Mouse (Mus musculus): ENCODE data around the gene Mtx2. TPM values are rescaled to one million over a fixed set of nuclear protein-coding genes. Genes with fewer than 3 reads are reported as not detected.

The Mtx2 gene
- polyA plus RNA-seq (2015; fragmentation: Nextera tagmentation; extraction: Ambion mirVana): 152 and 168 TPM in 2 replicates

DNA sequence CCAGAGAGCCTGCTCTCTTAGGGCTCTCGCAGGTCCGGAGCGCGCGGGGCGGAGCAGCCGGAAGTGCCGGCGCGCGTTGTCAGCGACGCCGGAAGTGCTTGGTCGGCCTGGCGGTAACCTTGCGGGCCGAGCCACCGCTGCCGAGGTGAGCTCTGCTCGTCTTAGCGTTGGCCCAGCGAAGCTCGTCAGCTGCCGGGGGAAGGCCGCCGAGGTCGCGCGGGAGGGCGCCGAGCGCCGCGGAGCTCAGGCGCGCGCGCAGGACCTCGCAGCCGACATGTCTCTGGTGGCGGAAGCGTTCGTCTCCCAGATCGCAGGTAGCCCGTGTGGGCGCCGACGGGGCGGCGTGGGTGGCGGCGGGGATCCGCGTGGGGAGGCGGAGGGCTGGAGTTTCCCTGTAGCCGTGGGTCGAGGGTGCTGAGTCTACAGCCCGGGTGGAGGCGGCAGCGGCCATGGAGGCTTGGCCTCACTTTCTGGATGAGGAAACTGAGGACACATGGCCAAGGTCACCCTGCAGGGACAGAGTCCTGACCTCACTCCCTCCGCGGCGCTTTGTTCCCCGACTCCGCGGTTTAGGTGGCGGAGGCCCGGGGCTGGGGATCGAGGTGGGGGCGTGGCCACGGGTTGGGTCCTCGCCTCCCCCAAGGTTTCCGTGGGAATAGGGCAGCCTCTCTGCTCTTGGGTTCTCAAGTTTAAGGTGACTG, at the start of gene Mtx2:
Gene Mtx2 (plus strand): TSS at position 74 of the 701 bp plus-strand sequence.
- H3K9me3 ChIP-seq (replicated peaks; ENCODE audit: low read length): no peaks in the 10 kb centered on the region
- WGBS: under 1% methylated on average over 67 of the region's 74 CpGs
- peak within 1 kb of the TSS; percentile 75 for H3K4me2 ChIP-seq (ENCODE audit: low read length)
- peak; percentile 87 for DNase-seq (ENCODE audit: low spot score)
- H3K27me3 ChIP-seq (ENCODE audit: insufficient read depth, low read length): no peaks in the 10 kb centered on the region
- peak; percentile 92 for ATAC-seq (replicated peaks; ENCODE audit: low FRiP score, low read depth)
- TF ChIP-seq CTCF (IDR thresholded peaks at IDR 0.05; ENCODE audit: low read depth): no peak
- no peaks in the 10 kb centered on the region for H3K4me1 ChIP-seq (replicated peaks; ENCODE audit: insufficient read depth, low read length)
- H3K27ac ChIP-seq: peak within 1 kb of the TSS; percentile 96
- no peaks in the 10 kb centered on the region for H3K36me3 ChIP-seq (ENCODE audit: insufficient read depth, low read length)
- H3K9ac ChIP-seq (ENCODE audit: low read depth, low read length): peak within 1 kb of the TSS; percentile 97
- H3K4me3 ChIP-seq (replicated peaks; ENCODE audit: low read depth, low read length): peak within 1 kb of the TSS; percentile 98

- Histone ChIP-seq H3K9me3 (replicated peaks; ENCODE audit: low read length) (no peaks in the 10 kb centered on the region), H3K36me3 (ENCODE audit: insufficient read depth, low read length) (no peaks in the 10 kb centered on the region), H3K9ac (ENCODE audit: low read depth, low read length) (no peak overlapping the region), H3K4me1 (replicated peaks; ENCODE audit: insufficient read depth, low read length) (no peaks in the 10 kb centered on the region), H3K27ac (no peak overlapping the region), H3K4me3 (replicated peaks; ENCODE audit: low read depth, low read length) (no peak overlapping the region), H3K4me2 (ENCODE audit: low read length) (no peak overlapping the region), H3K27me3 (ENCODE audit: insufficient read depth, low read length) (no peaks in the 10 kb centered on the region)
- ATAC-seq (replicated peaks; ENCODE audit: low FRiP score, low read depth) (no peak), DNase-seq (ENCODE audit: low spot score) (no peak)
- WGBS: 68% methylated on average over 13 of the region's 13 CpGs
- TF ChIP-seq CTCF (IDR thresholded peaks at IDR 0.05; ENCODE audit: low read depth): no peak
Measured at GRCm38 (mm10) chr2:74777536-74778275, 47.9 kb upstream of the Mtx2 start.

GRCm38 (mm10) chr2:74781386-74781785, 44.2 kb upstream of the Mtx2 start:
- no peak for TF ChIP-seq CTCF (IDR thresholded peaks at IDR 0.05; ENCODE audit: low read depth)
- no peak for DNase-seq (ENCODE audit: low spot score)

GRCm38 (mm10) chr2:74795531-74795930, 30.1 kb upstream of the Mtx2 start:
- DNase-seq (ENCODE audit: low spot score): no peak
- H3K9me3 ChIP-seq (replicated peaks; ENCODE audit: low read length): no peaks in the 10 kb centered on the region
- no peaks in the 10 kb centered on the region for H3K36me3 ChIP-seq (ENCODE audit: insufficient read depth, low read length)
- no peak overlapping the region for H3K4me3 ChIP-seq (replicated peaks; ENCODE audit: low read depth, low read length)
- no peak for ATAC-seq (replicated peaks; ENCODE audit: low FRiP score, low read depth)
- 32% methylated on average over 7 of the region's 7 CpGs for WGBS
- no peak overlapping the region for H3K27ac ChIP-seq
- no peak for TF ChIP-seq CTCF (IDR thresholded peaks at IDR 0.05; ENCODE audit: low read depth)
- no peaks in the 10 kb centered on the region for H3K27me3 ChIP-seq (ENCODE audit: insufficient read depth, low read length)
- H3K9ac ChIP-seq (ENCODE audit: low read depth, low read length): no peak overlapping the region
- no peak overlapping the region for H3K4me2 ChIP-seq (ENCODE audit: low read length)
- H3K4me1 ChIP-seq (replicated peaks; ENCODE audit: insufficient read depth, low read length): no peaks in the 10 kb centered on the region

More at GRCm38 (mm10) chr2:74781386-74781785, 44.2 kb upstream of the Mtx2 start:
- no peak for ATAC-seq (replicated peaks; ENCODE audit: low FRiP score, low read depth)
- Histone ChIP-seq H3K27me3 (ENCODE audit: insufficient read depth, low read length) (no peaks in the 10 kb centered on the region), H3K36me3 (ENCODE audit: insufficient read depth, low read length) (no peaks in the 10 kb centered on the region), H3K27ac (no peak overlapping the region), H3K4me3 (replicated peaks; ENCODE audit: low read depth, low read length) (no peak overlapping the region), H3K9me3 (replicated peaks; ENCODE audit: low read length) (no peaks in the 10 kb centered on the region), H3K4me1 (replicated peaks; ENCODE audit: insufficient read depth, low read length) (no peaks in the 10 kb centered on the region), H3K9ac (ENCODE audit: low read depth, low read length) (no peak overlapping the region), H3K4me2 (ENCODE audit: low read length) (no peak overlapping the region)
- WGBS: 69% methylated on average over 5 of the region's 5 CpGs

- Histone ChIP-seq H3K4me2 (ENCODE audit: low read length) (no peak overlapping the region), H3K9me3 (replicated peaks; ENCODE audit: low read length) (no peaks in the 10 kb centered on the region), H3K27me3 (ENCODE audit: insufficient read depth, low read length) (no peaks in the 10 kb centered on the region), H3K36me3 (ENCODE audit: insufficient read depth, low read length) (no peaks in the 10 kb centered on the region), H3K4me3 (replicated peaks; ENCODE audit: low read depth, low read length) (no peak overlapping the region), H3K4me1 (replicated peaks; ENCODE audit: insufficient read depth, low read length) (no peaks in the 10 kb centered on the region), H3K27ac (no peak overlapping the region), H3K9ac (ENCODE audit: low read depth, low read length) (no peak overlapping the region)
- no peak for ATAC-seq (replicated peaks; ENCODE audit: low FRiP score, low read depth)
- 73% methylated on average over 5 of the region's 5 CpGs for WGBS
- no peak for TF ChIP-seq CTCF (IDR thresholded peaks at IDR 0.05; ENCODE audit: low read depth)
- no peak for DNase-seq (ENCODE audit: low spot score)
Measured at GRCm38 (mm10) chr2:74808431-74808830, 17.2 kb upstream of the Mtx2 start.

GRCm38 (mm10) chr2:74822654-74823053, 2.9 kb upstream of the Mtx2 start:
- Histone ChIP-seq H3K4me1 (replicated peaks; ENCODE audit: insufficient read depth, low read length) (no peaks in the 10 kb centered on the region), H3K27me3 (ENCODE audit: insufficient read depth, low read length) (no peaks in the 10 kb centered on the region), H3K4me3 (replicated peaks; ENCODE audit: low read depth, low read length) (no peak overlapping the region), H3K27ac (no peak overlapping the region), H3K9ac (ENCODE audit: low read depth, low read length) (no peak overlapping the region), H3K36me3 (ENCODE audit: insufficient read depth, low read length) (no peaks in the 10 kb centered on the region), H3K9me3 (replicated peaks; ENCODE audit: low read length) (no peaks in the 10 kb centered on the region), H3K4me2 (ENCODE audit: low read length) (no peak overlapping the region)
- TF ChIP-seq CTCF (IDR thresholded peaks at IDR 0.05; ENCODE audit: low read depth): no peak
- no peak for ATAC-seq (replicated peaks; ENCODE audit: low FRiP score, low read depth)
- DNase-seq (ENCODE audit: low spot score): no peak
- WGBS: 74% methylated on average over 5 of the region's 5 CpGs
